Mouse (Mus musculus) limb, embryonic 13.5 days (tissue): ENCODE measurements around the gene Suco. TPM values are rescaled to one million over a fixed set of nuclear protein-coding genes. Genes with fewer than 3 reads are reported as not detected.

Source experiments
- ATAC-seq: fragments of 200-750 bp; cut with Nextera tagmentation; 2 replicates; pipeline ENCODE4 v1.8.0; 2017; ENCODE audit warnings: low read depth, moderate number of reproducible peaks, moderate TSS enrichment; ENCODE audit not compliant: low FRiP score
- H3K27ac ChIP-seq: fragments of 300-500 bp; sonication (generic); 2 replicates; pipeline ENCODE4 v1.5.1; 2015; ENCODE audit warnings: inconsistent platforms, mild to moderate bottlenecking, moderate library complexity
- H3K27me3 ChIP-seq: fragments of 300-500 bp; sonication (generic); 2 replicates; pipeline ENCODE4 v1.6.1; 2015; ENCODE audit warnings: mild to moderate bottlenecking, inconsistent platforms
- H3K36me3 ChIP-seq: fragments of 300-500 bp; sonication (generic); 2 replicates; pipeline ENCODE4 v1.6.1; 2015; ENCODE audit warnings: inconsistent platforms, mild to moderate bottlenecking, moderate library complexity
- H3K4me1 ChIP-seq: fragments of 300-500 bp; sonication (generic); 2 replicates; pipeline ENCODE4 v1.6.1; 2015; ENCODE audit warnings: inconsistent platforms
- H3K4me2 ChIP-seq: fragments of 300-500 bp; sonication (generic); replicated peaks from 2 replicates; pipeline ENCODE4 v1.6.1; 2015; ENCODE audit warnings: inconsistent platforms, mild to moderate bottlenecking, moderate library complexity
- H3K4me3 ChIP-seq: fragments of 300-500 bp; sonication (generic); 2 replicates; pipeline ENCODE4 v1.5.1; 2015; ENCODE audit warnings: moderate library complexity, mild to moderate bottlenecking, inconsistent platforms
- H3K9ac ChIP-seq: fragments of 300-500 bp; sonication (generic); 2 replicates; pipeline ENCODE4 v1.6.1; 2015; ENCODE audit warnings: mild to moderate bottlenecking, inconsistent platforms
- H3K9me3 ChIP-seq: fragments of 300-500 bp; sonication (generic); 2 replicates; pipeline ENCODE4 v1.6.1; 2016; ENCODE audit warnings: inconsistent platforms
- WGBS: fragments of 180-500 bp; shearing (Covaris S2); methylation state at CpG from one replicate; pipeline ENCODE4 v1.1.7; 2015; 5-methylcytosine and 5-hydroxymethylcytosine counted together
- polyA plus RNA-seq: library from polyadenylated mRNA; unstranded; fragments of >200 nt; fragmentation: Nextera tagmentation; extraction: Ambion mirVana; gene quantifications from 2 replicates; pipeline ENCODE4 v1.2.1, GENCODE M21; 2015

Suco gene
- polyA plus RNA-seq = 29.3 and 40.2 TPM in 2 replicates

DNA sequence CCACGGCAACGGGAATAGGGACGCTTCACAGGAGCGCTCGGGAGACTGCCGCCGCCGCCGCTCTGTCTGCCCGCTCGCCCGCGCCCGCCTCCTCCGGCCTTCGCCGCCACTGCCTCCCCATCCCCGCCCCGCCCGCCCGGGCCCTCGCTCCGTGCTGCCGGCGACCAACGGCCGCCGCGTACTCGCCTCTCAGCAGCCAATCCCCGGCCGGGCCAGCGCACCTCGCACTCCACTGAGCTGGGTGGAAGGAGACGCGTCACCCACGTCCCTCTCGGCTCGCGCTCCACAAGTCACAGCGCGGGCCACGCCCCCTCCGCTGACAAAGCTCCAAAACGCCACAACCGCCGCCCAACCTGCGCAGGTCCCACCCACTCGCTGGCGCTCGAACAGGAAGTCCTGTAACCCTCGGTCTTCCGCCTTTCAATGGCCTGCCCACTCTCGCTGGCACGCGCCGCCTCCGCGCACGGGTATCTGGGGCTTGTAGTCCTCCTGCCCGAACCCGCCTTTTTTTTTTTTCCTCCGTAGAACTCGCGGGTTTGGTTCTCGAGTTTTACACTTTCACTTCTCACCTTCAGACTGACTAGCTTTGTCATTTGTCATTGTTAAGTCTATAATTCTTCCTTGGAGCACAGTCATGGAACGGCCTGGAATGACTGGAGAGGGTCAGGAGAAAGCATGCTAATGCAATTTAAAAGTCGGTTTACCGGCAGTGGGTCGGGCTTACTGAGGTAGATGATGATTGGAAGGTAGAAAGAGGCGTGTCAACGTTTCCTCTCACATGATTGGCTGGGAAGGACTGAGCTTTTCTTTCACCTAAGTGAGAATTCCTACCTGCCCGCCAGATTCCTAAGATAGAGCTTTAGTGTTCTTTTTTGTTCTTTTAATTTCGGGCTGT, at the start of gene Suco:
Gene Suco (minus strand): TSS at position 130 of the 895 bp plus-strand sequence.
- WGBS = under 1% methylated on average over 66 of the region's 74 CpGs
- Histone ChIP-seq H3K9ac (peak within 1 kb of the TSS; percentile 95), H3K4me2 (peak within 1 kb of the TSS; percentile 85), H3K4me1 (peaks cover 27% of the 10 kb centered on the region), H3K9me3 (no peaks in the 10 kb centered on the region), H3K27ac (peak within 1 kb of the TSS; percentile 97), H3K4me3 (peak within 1 kb of the TSS; percentile 91), H3K36me3 (no peaks in the 10 kb centered on the region), H3K27me3 (no peaks in the 10 kb centered on the region)
- peak; percentile 98 for ATAC-seq

DNA sequence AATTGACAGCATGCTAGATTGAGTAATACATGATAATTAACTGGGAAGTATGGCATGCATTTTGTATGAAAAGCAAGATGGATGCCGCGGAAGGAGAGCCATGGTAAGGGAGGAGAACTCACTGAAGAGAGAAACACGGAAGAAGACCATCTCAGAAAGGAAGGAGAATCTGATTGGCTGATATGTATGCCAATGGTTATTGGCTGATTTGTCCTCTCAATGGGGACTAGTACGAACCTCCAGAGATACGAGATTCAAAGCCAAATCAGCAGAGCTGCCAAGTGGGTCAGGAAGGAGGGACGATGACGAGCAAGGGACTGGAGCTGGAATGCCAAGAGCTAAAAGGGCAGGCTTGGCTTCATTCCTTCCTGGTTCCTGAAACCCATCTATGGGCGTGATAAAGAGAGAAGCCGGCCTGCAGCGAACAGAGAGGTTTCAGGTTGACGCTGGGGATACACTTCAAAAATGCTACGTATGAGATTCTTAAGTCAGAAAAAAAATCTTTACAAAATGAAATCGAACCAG, 48.9 kb upstream of the Suco start:
- no peak overlapping the region for H3K27ac ChIP-seq
- WGBS = 86% methylated on average over 13 of the region's 13 CpGs
- H3K4me3 ChIP-seq = no peak overlapping the region
- H3K36me3 ChIP-seq = no peaks in the 10 kb centered on the region
- no peak for ATAC-seq
- H3K27me3 ChIP-seq = no peaks in the 10 kb centered on the region
- no peak overlapping the region for H3K9ac ChIP-seq
- H3K4me2 ChIP-seq = no peak overlapping the region
- H3K9me3 ChIP-seq = no peaks in the 10 kb centered on the region
- no peaks in the 10 kb centered on the region for H3K4me1 ChIP-seq

DNA sequence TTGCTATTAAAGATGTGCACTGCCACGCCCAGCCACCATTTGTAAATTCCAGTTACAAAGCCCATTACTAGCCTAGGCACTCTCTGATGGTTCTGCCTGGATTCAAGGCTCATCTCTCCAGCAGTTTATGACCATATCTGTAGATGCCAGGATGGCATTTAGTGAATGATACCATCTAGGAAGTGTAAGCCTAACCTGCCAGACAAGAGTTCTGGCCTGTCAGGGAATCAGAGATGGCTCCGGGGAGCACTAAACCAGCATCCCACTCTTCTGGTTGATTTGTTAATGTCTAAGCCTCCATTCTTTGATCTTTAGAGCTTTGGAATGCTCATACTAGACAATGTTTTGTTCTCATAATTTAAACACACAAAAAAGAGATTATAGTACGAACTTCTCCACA, 47.8 kb upstream of the Suco start:
- Histone ChIP-seq H3K4me3 (no peak overlapping the region), H3K9me3 (no peaks in the 10 kb centered on the region), H3K9ac (no peak overlapping the region), H3K36me3 (no peaks in the 10 kb centered on the region), H3K27ac (no peak overlapping the region), H3K27me3 (no peaks in the 10 kb centered on the region), H3K4me1 (no peaks in the 10 kb centered on the region), H3K4me2 (no peak overlapping the region)
- no peak for ATAC-seq
- 76% methylated on average over 3 of the region's 3 CpGs for WGBS

DNA sequence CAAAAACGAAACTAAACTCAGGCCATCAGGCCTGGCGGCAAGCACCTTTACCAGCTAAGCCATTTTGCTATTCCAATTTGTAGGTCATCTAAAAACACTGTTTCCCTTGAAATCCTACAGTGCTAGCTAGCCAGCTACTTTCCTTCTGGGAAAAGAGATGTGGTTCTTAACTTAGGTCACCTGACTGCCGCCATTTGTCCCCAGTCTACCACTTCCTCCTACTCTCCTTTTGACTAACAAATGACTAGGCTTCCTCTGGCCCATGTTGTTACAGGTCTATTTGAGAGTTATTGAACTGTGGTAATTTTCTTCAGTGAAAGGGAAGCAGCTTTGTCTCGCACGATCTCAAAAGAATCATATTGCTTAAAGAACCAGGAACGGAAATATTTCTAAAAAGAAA, 45.4 kb upstream of the Suco start:
- H3K9me3 ChIP-seq = no peaks in the 10 kb centered on the region
- H3K36me3 ChIP-seq = no peaks in the 10 kb centered on the region
- H3K27ac ChIP-seq = no peak overlapping the region
- no peak overlapping the region for H3K9ac ChIP-seq
- H3K27me3 ChIP-seq = no peaks in the 10 kb centered on the region
- H3K4me1 ChIP-seq = peaks cover 15% of the 10 kb centered on the region
- WGBS = 79% methylated on average over 6 of the region's 6 CpGs
- no peak overlapping the region for H3K4me3 ChIP-seq
- H3K4me2 ChIP-seq = no peak overlapping the region
- ATAC-seq = no peak

DNA sequence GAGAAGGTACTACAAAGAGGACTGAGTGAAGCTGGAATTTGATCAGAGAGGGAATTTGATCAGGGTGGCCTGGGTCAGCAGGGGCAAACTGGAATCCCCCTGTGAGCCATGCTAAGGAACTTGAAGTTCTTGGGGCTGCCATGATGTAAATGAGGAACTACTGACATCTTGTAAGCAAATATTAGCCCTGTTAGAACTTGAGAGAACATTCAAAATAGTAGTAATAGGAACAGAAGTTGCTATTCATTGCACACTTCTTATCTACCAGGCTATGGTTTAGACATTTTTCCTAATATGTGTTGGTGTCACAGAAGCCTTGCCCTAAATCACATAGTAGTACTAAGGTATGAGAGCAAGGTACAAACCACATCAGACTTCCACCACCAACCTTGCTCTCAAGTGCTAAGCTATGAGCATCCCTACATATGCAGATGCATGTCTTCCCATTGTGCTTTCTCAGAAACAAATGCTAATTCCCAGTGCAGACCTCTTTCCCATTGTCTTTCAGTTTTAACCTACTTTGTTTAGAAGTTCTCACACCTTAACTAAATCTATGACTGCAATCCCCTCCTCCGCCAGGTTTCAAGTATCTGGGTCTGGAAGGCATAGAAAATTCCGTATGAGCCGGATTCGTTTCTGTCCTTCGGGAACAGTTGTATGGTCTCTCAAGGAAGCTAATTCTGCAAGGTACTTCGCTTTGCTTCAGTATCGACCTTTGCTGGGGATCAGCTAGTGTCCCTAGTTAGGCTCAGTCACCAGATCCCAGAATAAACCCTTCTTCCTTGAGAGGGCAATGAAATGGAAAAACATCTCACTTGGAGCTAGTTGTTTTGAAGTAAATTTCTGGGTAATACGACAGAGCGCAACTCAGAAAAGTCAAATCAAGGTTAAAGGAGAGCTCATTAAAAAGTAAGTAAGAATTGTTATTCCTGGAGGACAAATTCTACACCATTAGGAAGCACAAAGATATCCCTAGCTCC, 44.3 kb upstream of the Suco start:
- Histone ChIP-seq H3K36me3 (no peaks in the 10 kb centered on the region), H3K27me3 (no peaks in the 10 kb centered on the region), H3K27ac (no peak overlapping the region), H3K9ac (no peak overlapping the region), H3K4me3 (no peak overlapping the region), H3K4me2 (no peak overlapping the region), H3K4me1 (peaks cover 15% of the 10 kb centered on the region), H3K9me3 (no peaks in the 10 kb centered on the region)
- no peak for ATAC-seq
- 74% methylated on average over 9 of the region's 9 CpGs for WGBS

DNA sequence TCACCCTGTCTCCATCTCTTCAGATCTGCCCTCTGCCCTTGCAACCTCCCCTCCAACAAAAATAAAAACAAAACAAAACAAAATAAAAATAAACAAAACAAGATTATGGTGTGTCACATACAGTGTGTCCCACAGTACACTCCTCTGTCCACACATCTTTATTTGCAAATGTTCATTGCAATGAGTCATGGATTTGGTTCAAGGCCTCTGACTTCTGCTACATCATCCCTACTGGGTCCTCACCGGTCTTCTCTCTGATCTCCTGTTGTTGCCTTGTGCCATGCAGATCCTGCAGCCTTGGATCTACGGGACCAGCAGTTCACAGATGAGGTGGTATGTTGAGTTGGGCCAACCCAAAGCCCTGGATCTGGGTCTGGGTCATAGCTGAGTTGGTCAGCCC, 43.1 kb upstream of the Suco start:
- no peaks in the 10 kb centered on the region for H3K27me3 ChIP-seq
- H3K9ac ChIP-seq = no peak overlapping the region
- H3K9me3 ChIP-seq = no peaks in the 10 kb centered on the region
- ATAC-seq = no peak
- H3K4me3 ChIP-seq = no peak overlapping the region
- H3K4me2 ChIP-seq = no peak overlapping the region
- H3K36me3 ChIP-seq = no peaks in the 10 kb centered on the region
- no peak overlapping the region for H3K27ac ChIP-seq
- WGBS = 96% methylated on average over 2 of the region's 2 CpGs
- H3K4me1 ChIP-seq = peaks cover 20% of the 10 kb centered on the region

DNA sequence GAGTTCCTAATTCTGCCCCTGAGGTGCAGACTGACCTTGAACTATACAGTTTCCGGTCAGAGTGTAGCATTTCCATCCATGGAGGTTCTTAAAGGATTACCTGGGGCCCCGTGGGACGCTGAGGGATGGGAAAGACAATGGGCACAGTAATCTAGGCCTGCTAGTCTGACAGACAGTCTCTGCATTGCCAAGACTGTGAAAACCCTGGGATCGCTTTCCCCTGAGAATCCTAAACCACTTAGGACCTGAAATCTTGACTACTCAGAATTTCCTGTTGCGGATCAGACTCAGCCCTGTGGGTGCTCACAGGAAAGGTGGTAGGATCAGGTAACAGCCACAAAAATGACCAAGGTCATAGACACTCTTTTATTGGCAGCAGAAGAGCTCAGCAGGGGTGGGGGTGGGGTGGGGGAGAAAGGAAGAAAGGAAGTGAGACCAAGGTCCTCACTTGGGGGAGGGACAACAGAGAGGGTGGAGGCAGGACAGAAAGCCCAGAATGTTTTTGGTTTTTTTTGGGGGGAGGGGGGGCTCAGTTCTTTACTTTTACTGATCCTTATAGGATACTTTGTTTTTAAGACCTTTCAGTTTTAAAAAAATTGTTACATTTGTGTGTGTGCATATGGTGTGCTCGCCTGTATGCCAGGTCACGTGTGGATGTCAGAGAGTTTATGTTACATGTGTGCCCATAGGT, 42.3 kb upstream of the Suco start:
- H3K4me3 ChIP-seq = no peak overlapping the region
- no peak overlapping the region for H3K27ac ChIP-seq
- H3K9me3 ChIP-seq = no peaks in the 10 kb centered on the region
- no peaks in the 10 kb centered on the region for H3K27me3 ChIP-seq
- 42% methylated on average over 7 of the region's 7 CpGs for WGBS
- ATAC-seq = no peak
- H3K36me3 ChIP-seq = no peaks in the 10 kb centered on the region
- H3K4me1 ChIP-seq = peaks cover 28% of the 10 kb centered on the region
- no peak overlapping the region for H3K4me2 ChIP-seq
- no peak overlapping the region; the same call in 1 of the 2 replicates for H3K9ac ChIP-seq

DNA sequence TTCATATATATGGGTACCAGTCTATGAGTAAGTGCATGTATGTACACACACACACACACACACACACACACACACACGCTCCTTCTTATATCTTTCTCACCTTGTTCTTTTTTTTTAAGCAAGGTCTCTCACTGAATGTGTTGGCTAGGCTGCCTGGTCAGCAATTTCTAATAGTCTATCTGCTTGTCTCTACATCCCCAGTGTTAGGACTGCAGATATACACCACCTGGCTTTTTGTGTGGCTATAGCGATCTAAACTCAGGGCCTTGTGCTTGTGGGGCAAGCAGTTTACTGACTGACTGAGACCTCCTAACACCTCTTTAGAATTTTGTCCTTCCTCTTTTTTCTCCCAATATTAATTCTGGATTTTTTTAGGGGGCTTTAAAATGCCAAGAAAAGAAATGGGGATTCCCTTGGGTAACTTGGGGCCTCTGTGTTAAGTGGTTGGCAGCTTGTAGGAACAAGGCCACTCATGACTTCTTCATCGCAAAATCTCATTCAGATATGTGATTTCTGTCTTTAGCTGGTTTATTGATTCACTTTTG, 41.5 kb upstream of the Suco start:
- no peak for ATAC-seq
- H3K4me3 ChIP-seq = no peak overlapping the region
- no peaks in the 10 kb centered on the region for H3K27me3 ChIP-seq
- no peak overlapping the region for H3K4me2 ChIP-seq
- no peaks in the 10 kb centered on the region for H3K36me3 ChIP-seq
- WGBS = 75% methylated on average over 3 of the region's 3 CpGs
- peak overlapping the region; percentile 11; the same call in 1 of the 2 replicates for H3K27ac ChIP-seq
- no peaks in the 10 kb centered on the region for H3K9me3 ChIP-seq
- no peak overlapping the region for H3K9ac ChIP-seq
- H3K4me1 ChIP-seq = peaks cover 36% of the 10 kb centered on the region

DNA sequence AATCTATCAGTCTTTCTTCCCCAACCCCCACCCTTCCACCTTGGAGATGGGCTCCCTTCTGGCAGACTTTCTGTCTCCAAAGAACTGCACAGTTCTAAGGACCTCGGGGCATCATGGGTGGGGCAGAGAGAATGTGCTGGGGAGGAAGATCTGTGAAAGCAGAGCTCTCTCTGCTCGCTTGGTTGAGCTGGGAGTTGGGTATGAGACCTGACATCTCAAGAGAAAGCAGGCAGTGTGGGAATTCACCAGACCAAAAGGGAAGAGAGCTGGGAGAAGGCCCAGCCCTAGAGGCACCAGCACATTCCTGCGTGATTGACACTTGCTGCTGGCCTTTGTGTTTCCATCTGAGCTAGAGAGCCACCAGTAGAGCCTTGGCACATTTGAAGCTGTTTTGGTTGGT, 39.6 kb upstream of the Suco start:
- no peak overlapping the region for H3K27ac ChIP-seq
- no peaks in the 10 kb centered on the region for H3K27me3 ChIP-seq
- no peak overlapping the region for H3K4me2 ChIP-seq
- no peak for ATAC-seq
- no peaks in the 10 kb centered on the region for H3K36me3 ChIP-seq
- WGBS = 59% methylated on average over 3 of the region's 3 CpGs
- H3K9ac ChIP-seq = no peak overlapping the region
- no peaks in the 10 kb centered on the region for H3K9me3 ChIP-seq
- peaks cover 43% of the 10 kb centered on the region for H3K4me1 ChIP-seq
- no peak overlapping the region for H3K4me3 ChIP-seq

DNA sequence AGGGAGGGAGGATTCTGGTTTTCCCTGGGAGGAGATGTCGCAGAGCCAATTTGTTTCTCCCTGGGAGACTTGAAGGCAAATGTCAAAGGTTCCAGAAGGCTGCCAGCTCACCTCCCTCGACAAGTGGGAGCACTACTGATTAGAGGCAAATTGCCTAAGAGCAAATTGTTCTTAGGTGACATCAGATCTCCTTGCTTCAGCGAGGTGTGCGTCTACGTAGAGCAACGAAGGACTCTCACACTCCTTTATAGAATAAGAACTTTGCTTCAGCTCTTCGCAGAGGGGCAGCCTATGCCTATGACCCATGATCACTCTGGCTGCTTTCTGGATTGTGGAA, 37.1 kb upstream of the Suco start:
- H3K4me3 ChIP-seq = no peak overlapping the region
- WGBS = 38% methylated on average over 7 of the region's 7 CpGs
- peaks cover 39% of the 10 kb centered on the region for H3K4me1 ChIP-seq
- ATAC-seq = no peak
- H3K9me3 ChIP-seq = no peaks in the 10 kb centered on the region
- no peaks in the 10 kb centered on the region for H3K36me3 ChIP-seq
- H3K27ac ChIP-seq = peak overlapping the region; percentile 73; the same call in 1 of the 2 replicates
- H3K27me3 ChIP-seq = no peaks in the 10 kb centered on the region
- 0 out of 2 replicates have a peak overlapping the region, but pooled peaks have one; percentile 0 for H3K4me2 ChIP-seq
- H3K9ac ChIP-seq = no peak overlapping the region

DNA sequence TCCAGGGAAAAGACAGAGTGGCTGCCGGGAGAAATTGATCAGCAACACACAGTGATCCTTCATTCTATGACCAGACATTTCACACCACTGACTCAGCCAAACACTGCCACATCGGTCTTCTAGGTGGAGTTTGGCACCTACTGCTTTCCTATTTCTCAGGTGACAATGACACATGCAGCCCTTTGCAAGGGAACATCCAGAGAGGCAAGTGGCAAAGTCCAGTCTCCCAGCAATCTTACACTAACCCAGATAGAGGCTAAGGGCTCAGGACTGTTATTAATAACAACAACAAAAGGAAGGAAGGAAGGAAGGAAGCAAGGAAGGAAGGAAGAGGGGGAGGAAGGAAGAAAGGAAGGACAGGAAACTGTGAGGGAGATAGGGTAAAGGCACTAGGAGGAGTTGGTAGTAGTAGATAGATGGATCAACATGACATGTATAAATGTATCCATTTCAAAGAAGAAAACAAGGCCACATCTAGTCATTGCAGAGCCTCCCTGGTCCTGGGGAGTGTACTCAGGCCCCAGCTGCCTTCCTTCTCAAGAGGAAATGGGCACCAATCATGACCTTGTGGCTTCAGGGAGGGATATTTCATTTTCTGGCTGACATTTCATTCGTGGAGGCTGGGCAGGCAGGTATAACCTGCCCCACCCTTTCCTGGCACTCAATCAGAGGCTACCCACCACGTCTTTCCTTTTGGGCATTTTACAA, 36.6 kb upstream of the Suco start:
- no peaks in the 10 kb centered on the region for H3K9me3 ChIP-seq
- no peaks in the 10 kb centered on the region for H3K27me3 ChIP-seq
- H3K4me3 ChIP-seq = no peak overlapping the region
- ATAC-seq = no peak
- H3K27ac ChIP-seq = peak overlapping the region; percentile 73; the same call in 1 of the 2 replicates
- H3K9ac ChIP-seq = no peak overlapping the region
- H3K36me3 ChIP-seq = no peaks in the 10 kb centered on the region
- H3K4me2 ChIP-seq = no peak overlapping the region
- WGBS = 50% methylated on average over 4 of the region's 4 CpGs
- H3K4me1 ChIP-seq = peaks cover 34% of the 10 kb centered on the region
